Mouse (Mus musculus): ENCODE measurements at regions not wholly inside any gene's neighbourhood (a gene's known extent, or its start where the extent isn't known, plus 50 kb on each side); places are given as distances from the start of the nearest gene placed in this dataset.

- H3K9ac ChIP-seq (ENCODE audit: low read depth, low read length), result no peak overlapping the region
- WGBS (ENCODE audit: insufficient replicate concordance), result 57% methylated on average over 5 of the region's 5 CpGs
- no peak overlapping the region for H3K4me3 ChIP-seq (ENCODE audit: low read depth, low read length)
- no peaks in the 10 kb centered on the region for H3K27me3 ChIP-seq (ENCODE audit: control insufficient read depth, insufficient read depth, low read depth, low read length)
- no peak for ATAC-seq (ENCODE audit: low read depth)
- H3K4me1 ChIP-seq (ENCODE audit: control insufficient read depth, low read depth, low read length), result no peaks in the 10 kb centered on the region
- H3K27ac ChIP-seq (ENCODE audit: low read length), result no peak overlapping the region
- no peaks in the 10 kb centered on the region for H3K9me3 ChIP-seq (replicated peaks; ENCODE audit: control insufficient read depth, low read length)
- H3K4me2 ChIP-seq (ENCODE audit: low read depth, low read length), result no peak overlapping the region
- H3K36me3 ChIP-seq (ENCODE audit: control insufficient read depth, insufficient read depth), result no peaks in the 10 kb centered on the region
These were observed 200.5 kb downstream of the Fam76b start for GRCm38 (mm10) chr9:14028056-14028455.

GRCm38 (mm10) chr9:14031358-14032047 is 204.0 kb downstream of the Fam76b start:
- H3K4me3 ChIP-seq (ENCODE audit: low read depth, low read length), result no peak overlapping the region
- no peaks in the 10 kb centered on the region for H3K4me1 ChIP-seq (ENCODE audit: control insufficient read depth, low read depth, low read length)
- H3K4me2 ChIP-seq (ENCODE audit: low read depth, low read length), result no peak overlapping the region
- H3K36me3 ChIP-seq (ENCODE audit: control insufficient read depth, insufficient read depth), result no peaks in the 10 kb centered on the region
- H3K27ac ChIP-seq (ENCODE audit: low read length), result no peak overlapping the region
- H3K9ac ChIP-seq (ENCODE audit: low read depth, low read length), result no peak overlapping the region
- 56% methylated on average over 6 of the region's 6 CpGs for WGBS (ENCODE audit: insufficient replicate concordance)
- H3K27me3 ChIP-seq (ENCODE audit: control insufficient read depth, insufficient read depth, low read depth, low read length), result no peaks in the 10 kb centered on the region
- no peaks in the 10 kb centered on the region for H3K9me3 ChIP-seq (replicated peaks; ENCODE audit: control insufficient read depth, low read length)
- ATAC-seq (ENCODE audit: low read depth), result no peak

GRCm38 (mm10) chr9:14032048-14032362 is 204.5 kb downstream of the Fam76b start:
- 58% methylated on average over 1 of the region's 1 CpGs for WGBS (ENCODE audit: insufficient replicate concordance)
- Histone ChIP-seq H3K4me3 (ENCODE audit: low read depth, low read length) (no peak overlapping the region), H3K9ac (ENCODE audit: low read depth, low read length) (no peak overlapping the region), H3K27me3 (ENCODE audit: control insufficient read depth, insufficient read depth, low read depth, low read length) (no peaks in the 10 kb centered on the region), H3K4me2 (ENCODE audit: low read depth, low read length) (no peak overlapping the region), H3K36me3 (ENCODE audit: control insufficient read depth, insufficient read depth) (no peaks in the 10 kb centered on the region), H3K9me3 (replicated peaks; ENCODE audit: control insufficient read depth, low read length) (no peaks in the 10 kb centered on the region), H3K27ac (ENCODE audit: low read length) (no peak overlapping the region), H3K4me1 (ENCODE audit: control insufficient read depth, low read depth, low read length) (no peaks in the 10 kb centered on the region)
- ATAC-seq (ENCODE audit: low read depth), result no peak

GRCm38 (mm10) chr9:14035526-14035925 is 208.0 kb downstream of the Fam76b start:
- Histone ChIP-seq H3K9me3 (replicated peaks; ENCODE audit: control insufficient read depth, low read length) (no peaks in the 10 kb centered on the region), H3K27me3 (ENCODE audit: control insufficient read depth, insufficient read depth, low read depth, low read length) (no peaks in the 10 kb centered on the region), H3K4me1 (ENCODE audit: control insufficient read depth, low read depth, low read length) (no peaks in the 10 kb centered on the region), H3K4me2 (ENCODE audit: low read depth, low read length) (no peak overlapping the region), H3K27ac (ENCODE audit: low read length) (no peak overlapping the region), H3K4me3 (ENCODE audit: low read depth, low read length) (no peak overlapping the region), H3K9ac (ENCODE audit: low read depth, low read length) (no peak overlapping the region), H3K36me3 (ENCODE audit: control insufficient read depth, insufficient read depth) (no peaks in the 10 kb centered on the region)
- WGBS (ENCODE audit: insufficient replicate concordance), result 64% methylated on average over 2 of the region's 2 CpGs
- ATAC-seq (ENCODE audit: low read depth), result no peak

- Histone ChIP-seq H3K9me3 (replicated peaks; ENCODE audit: control insufficient read depth, low read length) (no peaks in the 10 kb centered on the region), H3K27ac (ENCODE audit: low read length) (no peak overlapping the region), H3K9ac (ENCODE audit: low read depth, low read length) (no peak overlapping the region), H3K27me3 (ENCODE audit: control insufficient read depth, insufficient read depth, low read depth, low read length) (no peaks in the 10 kb centered on the region), H3K36me3 (ENCODE audit: control insufficient read depth, insufficient read depth) (no peaks in the 10 kb centered on the region), H3K4me3 (ENCODE audit: low read depth, low read length) (no peak overlapping the region), H3K4me1 (ENCODE audit: control insufficient read depth, low read depth, low read length) (no peaks in the 10 kb centered on the region), H3K4me2 (ENCODE audit: low read depth, low read length) (no peak overlapping the region)
- 52% methylated on average over 2 of the region's 2 CpGs for WGBS (ENCODE audit: insufficient replicate concordance)
- no peak for ATAC-seq (ENCODE audit: low read depth)
These were observed 214.5 kb downstream of the Fam76b start for GRCm38 (mm10) chr9:14041900-14042435.

GRCm38 (mm10) chr9:14048224-14048623 is 220.7 kb downstream of the Fam76b start:
- WGBS (ENCODE audit: insufficient replicate concordance), result 60% methylated on average over 4 of the region's 4 CpGs
- Histone ChIP-seq H3K4me3 (ENCODE audit: low read depth, low read length) (no peak overlapping the region), H3K36me3 (ENCODE audit: control insufficient read depth, insufficient read depth) (no peaks in the 10 kb centered on the region), H3K27ac (ENCODE audit: low read length) (no peak overlapping the region), H3K4me2 (ENCODE audit: low read depth, low read length) (no peak overlapping the region), H3K9me3 (replicated peaks; ENCODE audit: control insufficient read depth, low read length) (no peaks in the 10 kb centered on the region), H3K9ac (ENCODE audit: low read depth, low read length) (no peak overlapping the region), H3K4me1 (ENCODE audit: control insufficient read depth, low read depth, low read length) (no peaks in the 10 kb centered on the region), H3K27me3 (ENCODE audit: control insufficient read depth, insufficient read depth, low read depth, low read length) (no peaks in the 10 kb centered on the region)
- no peak for ATAC-seq (ENCODE audit: low read depth)

GRCm38 (mm10) chr9:14053704-14054103 is 221.2 kb upstream of the Sesn3 start:
- H3K36me3 ChIP-seq (ENCODE audit: control insufficient read depth, insufficient read depth), result no peaks in the 10 kb centered on the region
- ATAC-seq (ENCODE audit: low read depth), result no peak
- H3K4me3 ChIP-seq (ENCODE audit: low read depth, low read length), result no peak overlapping the region
- 29% methylated on average over 2 of the region's 2 CpGs for WGBS (ENCODE audit: insufficient replicate concordance)
- no peaks in the 10 kb centered on the region for H3K4me1 ChIP-seq (ENCODE audit: control insufficient read depth, low read depth, low read length)
- H3K27me3 ChIP-seq (ENCODE audit: control insufficient read depth, insufficient read depth, low read depth, low read length), result no peaks in the 10 kb centered on the region
- no peak overlapping the region for H3K9ac ChIP-seq (ENCODE audit: low read depth, low read length)
- H3K9me3 ChIP-seq (replicated peaks; ENCODE audit: control insufficient read depth, low read length), result no peaks in the 10 kb centered on the region
- no peak overlapping the region for H3K4me2 ChIP-seq (ENCODE audit: low read depth, low read length)
- H3K27ac ChIP-seq (ENCODE audit: low read length), result no peak overlapping the region; the same call in 1 of the 2 replicates

GRCm38 (mm10) chr9:14056410-14057172 is 218.3 kb upstream of the Sesn3 start:
- Histone ChIP-seq H3K4me1 (ENCODE audit: control insufficient read depth, low read depth, low read length) (no peaks in the 10 kb centered on the region), H3K36me3 (ENCODE audit: control insufficient read depth, insufficient read depth) (no peaks in the 10 kb centered on the region), H3K9me3 (replicated peaks; ENCODE audit: control insufficient read depth, low read length) (no peaks in the 10 kb centered on the region), H3K9ac (ENCODE audit: low read depth, low read length) (no peak overlapping the region), H3K27me3 (ENCODE audit: control insufficient read depth, insufficient read depth, low read depth, low read length) (no peaks in the 10 kb centered on the region), H3K4me2 (ENCODE audit: low read depth, low read length) (no peak overlapping the region), H3K27ac (ENCODE audit: low read length) (no peak overlapping the region), H3K4me3 (ENCODE audit: low read depth, low read length) (no peak overlapping the region)
- no peak for ATAC-seq (ENCODE audit: low read depth)
- 61% methylated on average over 10 of the region's 10 CpGs for WGBS (ENCODE audit: insufficient replicate concordance)

- no peak for ATAC-seq (ENCODE audit: low read depth)
- H3K9ac ChIP-seq (ENCODE audit: low read depth, low read length), result no peak overlapping the region
- H3K4me3 ChIP-seq (ENCODE audit: low read depth, low read length), result no peak overlapping the region
- 37% methylated on average over 5 of the region's 5 CpGs for WGBS (ENCODE audit: insufficient replicate concordance)
- H3K9me3 ChIP-seq (replicated peaks; ENCODE audit: control insufficient read depth, low read length), result no peaks in the 10 kb centered on the region
- H3K4me1 ChIP-seq (ENCODE audit: control insufficient read depth, low read depth, low read length), result no peaks in the 10 kb centered on the region
- H3K4me2 ChIP-seq (ENCODE audit: low read depth, low read length), result no peak overlapping the region
- H3K27ac ChIP-seq (ENCODE audit: low read length), result no peak overlapping the region
- no peaks in the 10 kb centered on the region for H3K27me3 ChIP-seq (ENCODE audit: control insufficient read depth, insufficient read depth, low read depth, low read length)
- no peaks in the 10 kb centered on the region for H3K36me3 ChIP-seq (ENCODE audit: control insufficient read depth, insufficient read depth)
These were observed 216.2 kb upstream of the Sesn3 start for GRCm38 (mm10) chr9:14058592-14059227.
